Mouse (Mus musculus) liver, embryonic 14.5 days (tissue): ENCODE measurements around the gene Pwp2.

Source experiments
- CTCF ChIP-seq: IDR thresholded peaks from 2 replicates; pipeline ENCODE4 v1.5.1; 2016; ENCODE audit warnings: antibody characterized with exemption, low read depth, control low read depth
- EP300 ChIP-seq: IDR thresholded peaks from 2 replicates; pipeline ENCODE4 v1.6.1; 2016; ENCODE audit warnings: antibody characterized with exemption, low read depth

DNA sequence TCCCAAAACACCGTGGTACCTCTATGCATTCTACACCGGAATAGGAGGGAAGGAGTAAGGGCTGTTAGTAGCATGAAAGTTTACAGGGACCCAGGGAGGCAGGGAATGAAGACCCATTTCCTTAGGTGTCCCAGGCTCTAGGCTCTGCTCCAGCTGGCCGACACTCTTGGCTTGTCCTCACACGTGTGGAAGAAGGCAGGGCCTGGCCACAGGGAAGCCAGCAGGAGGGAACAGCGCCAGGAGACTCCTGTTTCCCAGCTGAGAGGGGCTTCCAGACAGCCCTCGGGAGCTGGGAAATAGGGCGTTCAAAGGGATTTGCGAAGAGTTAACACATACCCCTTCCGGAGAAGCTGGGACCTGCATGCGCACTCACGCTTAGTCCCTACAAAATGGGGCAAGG lies 55.5 kb downstream of the Pwp2 start:
- TF ChIP-seq CTCF (no peak), EP300 (no peak)
